Mouse (Mus musculus) brain, embryonic 14.5 days (tissue): Measurements from ENCODE around the gene Zfp706. TPM values are rescaled to one million over a fixed set of nuclear protein-coding genes. Genes with fewer than 3 reads are reported as not detected.

Source experiments
- DNase-seq: peaks from one replicate; pipeline ENCODE4 v3.0.0-alpha.2; 2011; ENCODE audit warnings: low read depth
- CTCF ChIP-seq: fragments of 200-500 bp; IDR thresholded peaks from 2 replicates; pipeline ENCODE4 v1.5.1; 2012; ENCODE audit warnings: inconsistent platforms, mild to moderate bottlenecking, moderate library complexity, borderline replicate concordance; ENCODE audit not compliant: insufficient read depth, insufficient read length; ENCODE audit errors: extremely low read depth
- POLR2A ChIP-seq: fragments of 200-500 bp; IDR thresholded peaks from 2 replicates; pipeline ENCODE4 v1.6.1; 2012; ENCODE audit warnings: mild to moderate bottlenecking, inconsistent platforms, borderline replicate concordance; ENCODE audit not compliant: poor library complexity, insufficient read depth, insufficient read length, severe bottlenecking; ENCODE audit errors: extremely low read depth
- polyA plus RNA-seq: library from polyadenylated mRNA; depleted of rRNA; stranded (reverse); fragments of >200 nt; gene quantifications from 2 replicates; pipeline ENCODE4 v1.2.3, GENCODE M21; 2012; rRNA removed

Zfp706 gene
- 76.9 and 99.6 TPM in 2 replicates for polyA plus RNA-seq

DNA sequence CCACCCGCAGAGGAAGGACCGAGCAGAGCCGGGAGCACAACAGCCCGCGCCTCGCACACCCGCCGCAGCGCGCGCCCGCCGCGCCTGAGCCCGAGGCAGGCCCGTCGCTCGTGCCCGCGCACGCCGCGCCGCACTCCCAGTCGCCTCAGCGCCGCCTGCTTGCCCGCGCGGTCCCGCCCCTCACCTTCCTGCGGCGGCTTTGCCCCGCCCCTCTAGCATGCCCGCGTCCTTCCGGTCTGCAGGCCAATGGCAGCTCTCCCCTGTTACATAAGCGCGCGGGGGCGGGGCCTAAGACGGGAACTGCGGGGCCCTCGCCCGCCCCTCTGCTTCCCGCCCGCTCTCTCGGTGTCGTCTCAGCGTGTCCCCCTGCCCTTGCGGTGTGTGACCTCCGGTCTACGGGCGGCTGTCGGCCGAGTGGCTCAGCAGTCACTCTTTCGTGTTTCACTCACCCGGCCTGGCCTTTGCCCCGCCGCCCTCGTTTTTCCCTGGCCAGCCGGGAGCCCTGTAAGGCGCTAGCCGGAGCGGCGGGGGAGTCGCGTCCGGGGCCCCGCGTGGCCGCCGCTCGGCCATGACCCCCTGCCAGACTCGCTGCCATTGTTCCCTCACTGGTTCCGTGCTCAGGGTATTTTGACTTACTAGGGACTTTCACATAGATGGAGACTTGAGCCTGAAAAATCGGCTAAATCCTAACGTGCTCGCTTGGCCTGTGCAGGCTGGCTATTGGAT, at the start of gene Zfp706:
TSS of gene Zfp706 (minus strand) at position 541 of the 726 bp plus-strand sequence.
- peak; percentile 89 for TF ChIP-seq POLR2A
- no peak for TF ChIP-seq CTCF
- DNase-seq = peak; percentile 100

DNA sequence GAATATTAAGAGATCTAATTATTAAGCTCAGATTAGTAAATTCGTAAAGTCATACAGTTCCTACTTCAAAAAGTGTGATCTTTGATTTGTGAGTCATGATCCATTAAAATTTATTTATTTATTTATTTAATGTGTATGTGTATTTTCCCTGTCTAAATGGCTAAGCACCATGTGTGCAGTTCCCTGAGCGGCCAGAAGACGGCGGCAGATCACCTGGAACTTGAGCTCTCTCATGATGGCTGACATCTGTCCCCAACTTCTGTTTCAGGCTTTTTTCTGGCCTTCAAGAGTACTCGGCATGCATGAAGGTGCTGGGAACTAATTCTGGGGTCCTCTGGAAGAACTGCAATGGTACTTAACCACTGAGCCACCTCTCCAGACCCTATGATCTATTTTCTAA, 47.0 kb upstream of the Zfp706 start:
- TF ChIP-seq CTCF (peak; percentile 38; the same call in 1 of the 2 replicates), POLR2A (no peak)
- no peak for DNase-seq

DNA sequence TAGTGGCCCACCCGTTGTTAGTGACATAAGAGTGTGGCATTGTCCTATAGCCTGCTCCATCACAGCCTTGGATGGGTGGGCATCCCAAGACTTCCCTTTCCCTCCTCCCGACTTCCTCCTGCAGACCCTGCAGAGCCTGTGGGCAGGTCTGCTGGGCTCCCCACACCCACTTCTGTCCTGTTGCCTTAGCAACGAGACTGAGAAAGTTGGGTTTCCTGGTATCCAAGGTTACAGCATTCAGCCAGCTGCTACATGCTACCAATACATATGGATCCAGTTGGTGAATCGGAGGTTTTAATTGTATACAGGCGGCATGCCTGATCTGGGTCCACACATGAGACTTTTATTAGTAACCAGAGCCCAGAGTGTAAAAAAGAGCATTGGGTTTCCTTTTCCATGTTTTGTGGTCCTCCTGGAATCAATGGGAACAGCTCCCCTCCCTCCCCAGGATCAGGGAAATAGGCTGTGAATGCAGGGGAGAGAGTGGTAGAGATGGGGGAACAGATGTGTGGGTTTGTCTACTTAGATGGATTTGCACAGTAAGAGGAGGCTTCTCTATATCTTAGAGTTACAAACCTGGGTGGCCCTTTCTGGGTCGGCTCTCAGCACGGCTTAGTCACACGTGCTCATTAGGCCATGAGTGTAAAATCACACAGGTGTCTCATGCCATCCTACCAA, 45.7 kb upstream of the Zfp706 start:
- TF ChIP-seq POLR2A = no peak
- peak; percentile 92 for DNase-seq

DNA sequence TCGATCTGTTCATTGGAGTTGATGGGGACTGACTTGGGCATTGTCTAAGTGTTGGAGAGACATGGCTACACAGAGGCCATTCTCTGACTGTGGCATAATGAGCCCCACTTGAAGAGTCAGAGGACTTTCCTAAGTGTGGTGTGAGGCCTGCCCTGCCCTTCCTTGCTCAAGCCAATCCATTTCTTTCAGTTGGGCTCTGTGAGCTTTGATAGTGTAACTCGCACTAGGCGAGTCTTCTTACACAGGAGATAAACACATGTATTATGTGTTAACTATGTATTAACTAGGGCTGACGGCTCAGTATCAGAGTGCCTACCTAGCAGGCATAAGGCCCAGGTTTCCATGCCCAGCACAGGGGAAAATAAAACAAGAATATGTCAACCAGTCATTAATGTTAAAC, 39.8 kb upstream of the Zfp706 start:
- no peak for DNase-seq
- TF ChIP-seq POLR2A = no peak
- TF ChIP-seq CTCF = no peak

DNA sequence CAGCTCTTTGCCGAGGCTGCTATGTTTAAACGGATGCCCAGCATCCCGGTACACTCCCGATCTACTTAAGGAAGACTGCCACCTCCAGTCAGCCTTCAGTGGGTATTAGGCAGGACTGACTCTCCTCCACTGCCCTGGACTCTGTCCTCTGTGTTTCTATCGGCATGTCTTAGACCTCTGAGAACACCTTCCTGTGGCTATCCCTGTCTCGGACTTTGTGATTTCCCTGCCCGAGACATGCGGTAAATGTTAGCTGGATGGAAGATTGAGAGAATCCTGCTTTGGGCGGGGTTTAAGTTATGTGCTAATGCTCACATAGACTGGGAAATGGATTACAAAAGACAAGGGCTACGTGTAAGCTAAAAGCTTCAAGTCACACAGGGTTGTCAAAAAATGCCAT, 39.0 kb upstream of the Zfp706 start:
- no peak for DNase-seq
- no peak for TF ChIP-seq CTCF
- no peak for TF ChIP-seq POLR2A

DNA sequence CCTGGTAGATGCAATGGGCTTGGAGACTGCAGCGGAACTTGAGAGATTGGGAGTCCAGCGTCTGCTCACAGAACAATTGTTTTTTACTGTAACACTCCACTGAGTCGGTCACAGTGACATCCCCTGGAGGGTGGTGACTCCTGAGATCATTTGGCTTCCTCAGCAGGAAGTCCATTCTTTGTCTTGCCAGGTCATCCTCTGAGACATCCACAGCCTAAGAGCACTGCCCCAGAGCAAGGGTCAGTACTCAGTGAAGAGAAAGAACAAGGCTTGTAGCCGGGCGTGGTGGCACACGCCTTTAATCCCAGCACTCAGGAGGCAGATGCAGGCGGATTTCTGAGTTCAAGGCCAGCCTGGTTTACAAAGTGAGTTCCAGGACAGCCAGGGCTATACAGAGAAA, 38.6 kb upstream of the Zfp706 start:
- DNase-seq = no peak
- TF ChIP-seq CTCF = no peak
- TF ChIP-seq POLR2A = no peak

DNA sequence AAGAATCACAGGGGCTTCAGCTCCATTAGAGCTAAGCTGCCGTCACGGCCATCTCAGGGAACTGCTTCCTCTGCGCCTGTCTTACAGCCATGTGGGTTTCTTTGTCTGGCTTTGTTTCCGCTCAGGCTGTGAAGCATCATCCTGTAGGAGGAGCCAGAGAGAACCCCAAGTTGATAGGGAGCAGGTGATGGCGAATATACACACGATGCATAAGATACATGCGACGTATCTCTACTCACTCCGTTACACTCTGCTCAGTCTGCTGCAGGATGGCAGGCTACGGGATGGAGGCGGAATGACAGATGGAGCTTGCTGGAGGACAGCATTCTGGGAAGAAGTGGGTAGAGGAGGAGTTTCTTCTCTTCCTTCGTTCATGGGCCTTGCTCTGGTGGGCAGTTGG, 37.9 kb upstream of the Zfp706 start:
- TF ChIP-seq CTCF = peak; percentile 2; the same call in 1 of the 2 replicates
- no peak for TF ChIP-seq POLR2A
- DNase-seq = peak; percentile 76

DNA sequence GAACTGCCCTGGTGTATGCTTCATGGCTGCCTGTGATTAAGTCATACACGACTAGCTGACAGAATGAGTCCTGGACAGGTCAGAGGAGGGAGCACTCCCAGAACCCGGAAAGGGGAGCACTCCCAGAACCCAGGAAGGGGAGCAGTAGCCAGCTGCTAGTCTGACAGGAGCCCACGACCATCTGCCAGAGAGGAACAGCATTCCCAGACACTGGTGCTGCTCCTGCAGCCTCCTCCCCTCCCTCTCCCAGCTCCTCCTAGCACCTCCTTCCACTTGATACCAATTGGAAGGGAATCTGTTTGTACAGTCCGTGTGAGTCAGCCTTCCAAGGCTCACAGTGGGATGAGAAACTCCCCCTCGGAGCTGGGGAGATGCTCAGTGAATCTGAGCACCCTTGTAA, 35.0 kb upstream of the Zfp706 start:
- DNase-seq = peak; percentile 77
- no peak for TF ChIP-seq CTCF
- TF ChIP-seq POLR2A = no peak

DNA sequence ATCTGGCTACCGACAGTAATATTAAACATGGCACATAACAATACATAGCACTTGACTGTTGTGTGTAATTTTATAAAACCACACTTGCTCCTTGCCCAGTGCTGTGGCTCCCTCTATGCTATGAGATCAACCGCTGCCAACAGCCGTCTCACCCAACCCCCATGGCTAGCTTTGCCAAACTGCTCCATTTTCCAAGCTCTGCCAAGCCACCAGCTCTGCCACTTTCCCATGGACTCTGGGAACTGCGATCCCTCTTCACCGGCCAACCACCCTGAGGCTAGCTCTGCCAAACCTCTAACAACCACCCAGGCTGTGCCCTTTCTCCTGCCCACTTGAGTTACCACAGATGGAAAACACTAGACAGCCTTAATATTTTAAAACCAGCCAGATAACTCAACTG, 33.6 kb upstream of the Zfp706 start:
- DNase-seq = peak; percentile 70
- TF ChIP-seq POLR2A (no peak), CTCF (no peak)

DNA sequence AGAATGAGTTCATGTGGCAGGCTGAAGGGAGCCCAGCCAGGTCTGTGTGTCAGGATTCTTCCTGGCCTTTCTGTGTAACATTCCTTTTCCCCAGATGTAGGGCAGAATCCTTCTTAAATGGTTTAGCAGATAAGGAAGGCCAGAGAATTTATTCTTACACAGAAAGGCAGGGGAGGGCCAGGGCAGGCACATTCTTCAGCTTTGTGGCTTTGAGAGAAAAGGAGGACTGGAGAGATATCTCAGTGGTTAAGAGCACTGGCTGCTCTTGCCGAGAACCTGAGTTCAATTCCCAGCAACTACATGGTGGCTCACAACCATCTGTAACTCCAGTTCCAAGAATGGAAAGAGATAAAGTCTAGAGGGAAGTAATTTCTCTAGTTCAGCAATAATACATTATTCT, 31.1 kb upstream of the Zfp706 start:
- no peak for TF ChIP-seq POLR2A
- no peak for TF ChIP-seq CTCF
- no peak for DNase-seq

DNA sequence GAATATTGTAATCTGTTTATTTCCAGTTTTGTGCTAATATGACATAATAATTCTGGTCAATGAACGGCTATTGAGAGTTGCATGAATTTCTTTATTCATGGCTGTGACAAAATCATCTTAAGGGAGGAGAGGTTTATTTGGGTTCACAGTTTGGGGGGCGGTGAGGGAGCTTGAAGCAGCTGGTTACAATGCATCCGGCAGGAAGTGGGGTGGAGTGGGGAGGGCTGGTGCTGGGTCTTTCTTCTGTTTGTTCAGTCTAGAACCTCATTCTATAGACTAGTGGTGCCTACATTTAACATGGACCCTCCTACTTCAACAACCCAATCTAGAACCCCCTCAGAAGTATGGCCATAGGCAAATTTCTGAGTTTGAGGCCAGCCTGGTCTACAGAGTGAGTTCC, 30.1 kb upstream of the Zfp706 start:
- TF ChIP-seq POLR2A (no peak), CTCF (no peak)
- DNase-seq = no peak
